Mouse (Mus musculus): ENCODE measurements at regions not wholly inside any gene's neighbourhood (a gene's known extent, or its start where the extent isn't known, plus 50 kb on each side); places are given as distances from the start of the nearest gene placed in this dataset.

DNA sequence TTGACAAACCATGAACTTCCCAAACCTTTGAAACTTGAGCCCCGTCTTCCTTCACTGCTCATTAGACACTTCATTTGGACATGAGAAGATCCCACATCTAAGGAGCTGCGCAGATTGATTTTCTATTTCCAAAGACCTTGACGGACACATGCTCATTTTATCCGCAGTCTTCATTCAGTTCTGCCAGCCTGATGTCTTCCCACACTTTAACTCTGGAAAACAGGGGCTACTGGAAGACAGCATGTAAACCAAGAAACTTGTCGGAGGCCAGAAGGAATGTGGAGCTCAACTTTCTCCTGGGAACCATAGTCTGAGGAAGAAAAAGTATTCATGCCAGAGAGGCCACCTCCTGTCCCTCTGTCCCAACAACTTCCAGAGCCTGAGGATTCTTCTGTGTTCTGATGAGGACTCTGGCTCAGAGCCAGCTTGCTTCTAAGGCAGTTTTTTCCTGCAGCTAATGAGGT, 161.8 kb downstream of the Gm19410 start:
- TF ChIP-seq CTCF (IDR thresholded peaks at IDR 0.05) (no peak), POLR2A (IDR thresholded peaks at IDR 0.05; ENCODE audit: insufficient read depth, low read depth, low read length) (no peak), EP300 (IDR thresholded peaks at IDR 0.05; ENCODE audit: insufficient read depth, low read depth, low read length) (no peak)

Measured in heart, adult 2 months (tissue).